Mouse (Mus musculus) naive thymus-derived CD4-positive, alpha-beta T cell, adult 2 months (primary cell): Measurements from ENCODE around the gene Zfp609.

ENCODE experiments used
- DNase-seq: peaks from one replicate; pipeline ENCODE4 v3.0.0-alpha.2; 2011; ENCODE audit warnings: low read depth

Zfp609 gene

GRCm38 (mm10) chr9:65827344-65828015, at the start of gene Zfp609:
Gene Zfp609 (minus strand): TSS chr9:65827564.
- DNase-seq: peak; percentile 93

- DNase-seq: no peak
Measured at GRCm38 (mm10) chr9:65859656-65860055, 32.3 kb upstream of the Zfp609 start.

- peak; percentile 25 for DNase-seq
Measured at GRCm38 (mm10) chr9:65850203-65850602, 22.8 kb upstream of the Zfp609 start.

- DNase-seq: no peak
Measured at GRCm38 (mm10) chr9:65848154-65848553, 20.8 kb upstream of the Zfp609 start.

GRCm38 (mm10) chr9:65844421-65845165, 17.2 kb upstream of the Zfp609 start:
- DNase-seq: no peak

GRCm38 (mm10) chr9:65839841-65840240, 12.5 kb upstream of the Zfp609 start:
- no peak for DNase-seq

- DNase-seq: no peak
Measured at GRCm38 (mm10) chr9:65836916-65837315, 9.6 kb upstream of the Zfp609 start.

GRCm38 (mm10) chr9:65834628-65835354, 7.4 kb upstream of the Zfp609 start:
- DNase-seq: no peak

GRCm38 (mm10) chr9:65833640-65834039, 6.3 kb upstream of the Zfp609 start:
- no peak for DNase-seq

GRCm38 (mm10) chr9:65833230-65833629, 5.9 kb upstream of the Zfp609 start:
- no peak for DNase-seq

- DNase-seq: no peak
Measured at GRCm38 (mm10) chr9:65832041-65832440, 4.7 kb upstream of the Zfp609 start.

GRCm38 (mm10) chr9:65831164-65831563, 3.8 kb upstream of the Zfp609 start:
- no peak for DNase-seq

- no peak for DNase-seq
Measured at GRCm38 (mm10) chr9:65830255-65830654, 2.9 kb upstream of the Zfp609 start.

- DNase-seq: peak; percentile 64
Measured at GRCm38 (mm10) chr9:65829410-65829809, 2.0 kb upstream of the Zfp609 start.

GRCm38 (mm10) chr9:65828511-65828910, 1.1 kb upstream of the Zfp609 start:
- DNase-seq: peak; percentile 42

GRCm38 (mm10) chr9:65828016-65828403, 646 bp upstream of the Zfp609 start:
- no peak for DNase-seq

GRCm38 (mm10) chr9:65826588-65827343, 598 bp downstream of the Zfp609 start:
- peak; percentile 52 for DNase-seq

GRCm38 (mm10) chr9:65826226-65826587, 1.2 kb downstream of the Zfp609 start:
- DNase-seq: peak; percentile 30

- no peak for DNase-seq
Measured at GRCm38 (mm10) chr9:65823716-65824462, 3.5 kb downstream of the Zfp609 start.

GRCm38 (mm10) chr9:65822011-65822410, 5.4 kb downstream of the Zfp609 start:
- DNase-seq: no peak

GRCm38 (mm10) chr9:65820301-65820700, 7.1 kb downstream of the Zfp609 start:
- DNase-seq: no peak
